In genomic region chr7:112165593-112165992, GRCm38 (mm10) we compare ENCODE assay signal across 19 mouse cellular contexts. TPM values are rescaled to one million over a fixed set of nuclear protein-coding genes. Genes with fewer than 3 reads are reported as not detected.
A peak's percentile ranks its signal among the peaks of the same experiment; 100 is the strongest.
DNase-seq lines count a peak whose midpoint lies in the region; ATAC-seq and TF ChIP-seq lines count a peak whose summit lies in the region.
"Had no signal": no experiment of that assay in that cellular context is flagged by ENCODE, and none has a peak within 500 bp of the region (broad histone marks: within the 10 kb centered on the region; RNA-seq: fewer than 3 reads in every experiment).

No protein-coding gene starts in this region.

- H3K36me3 ChIP-seq in limb, embryonic 15.5 days, result no peaks in the 10 kb centered on the region
- H3K36me3 ChIP-seq in limb, embryonic 10.5 days, result no peaks in the 10 kb centered on the region
- H3K36me3 ChIP-seq: embryonic facial prominence, embryonic 10.5 days; embryonic facial prominence, embryonic 12.5 days; forebrain, embryonic 15.5 days had no signal

- intact Hi-C loops in gastrocnemius, adult 2 months (cut with DNase I), result no loop called here

- DNase-seq in gastrocnemius, adult 2 months, result no peak
- DNase-seq in gastrocnemius, postnatal 10 days, result no peak
- no peak for DNase-seq in limb, embryonic 10.5 days (ENCODE audit: low spot score)
- peak; percentile 66 for DNase-seq in brain, adult 2 months (ENCODE audit: low read depth, low spot score)
- no peak for DNase-seq in liver
- DNase-seq: adrenal gland, adult 2 months; adrenal gland, postnatal 10 days; adrenal gland, postnatal 25 days; cerebellum, adult 11-12 months; cerebellum, adult 2 months; cerebellum, adult 9-10 months; cerebellum, postnatal 10 days; cerebellum, postnatal 25 days had no signal

- no peak overlapping the region for H3K4me2 ChIP-seq in limb, embryonic 15.5 days
- H3K4me2 ChIP-seq: embryonic facial prominence, embryonic 12.5 days; forebrain, embryonic 13.5 days; forebrain, embryonic 15.5 days had no signal

- TF ChIP-seq CTCF in gastrocnemius, adult 2 months (IDR thresholded peaks at IDR 0.05), result no peak

- H3K9ac ChIP-seq in limb, embryonic 15.5 days, result no peak overlapping the region
- H3K9ac ChIP-seq: embryonic facial prominence, embryonic 12.5 days; forebrain, embryonic 13.5 days; forebrain, embryonic 15.5 days had no signal

- no peaks in the 10 kb centered on the region for H3K9me3 ChIP-seq in limb, embryonic 15.5 days
- H3K9me3 ChIP-seq in limb, embryonic 10.5 days (replicated peaks), result no peaks in the 10 kb centered on the region
- H3K9me3 ChIP-seq: embryonic facial prominence, embryonic 10.5 days; embryonic facial prominence, embryonic 12.5 days; forebrain, embryonic 13.5 days; forebrain, embryonic 15.5 days had no signal

- H3K27me3 ChIP-seq in limb, embryonic 15.5 days, result no peaks in the 10 kb centered on the region
- H3K27me3 ChIP-seq in limb, embryonic 10.5 days (ENCODE audit: low read depth, poor library complexity, severe bottlenecking), result no peaks in the 10 kb centered on the region
- H3K27me3 ChIP-seq: embryonic facial prominence, embryonic 12.5 days; forebrain, embryonic 15.5 days had no signal

- 0 out of 2 replicates have a peak overlapping the region, but pooled peaks have one; percentile 72 for H3K27ac ChIP-seq in gastrocnemius, adult 2 months
- H3K27ac ChIP-seq in limb, embryonic 15.5 days, result peak overlapping the region; percentile 67
- H3K27ac ChIP-seq in limb, embryonic 10.5 days, result no peak overlapping the region
- H3K27ac ChIP-seq: embryonic facial prominence, embryonic 10.5 days; embryonic facial prominence, embryonic 12.5 days; forebrain, embryonic 13.5 days; forebrain, embryonic 15.5 days had no signal

- peaks cover 12% of the 10 kb centered on the region for H3K4me1 ChIP-seq in limb, embryonic 15.5 days
- peaks cover 7% of the 10 kb centered on the region for H3K4me1 ChIP-seq in limb, embryonic 10.5 days

- WGBS in limb, embryonic 15.5 days, result 68% methylated on average over 4 of the region's 4 CpGs
- WGBS in limb, embryonic 10.5 days, result 80% methylated on average over 4 of the region's 4 CpGs

- ATAC-seq in limb, embryonic 15.5 days (ENCODE audit: insufficient number of reproducible peaks, low FRiP score, low TSS enrichment, low read depth), result no peak
- ATAC-seq: forebrain, embryonic 13.5 days; forebrain, embryonic 15.5 days had no signal

- no peak overlapping the region for H3K4me3 ChIP-seq in gastrocnemius, adult 2 months
- no peak overlapping the region for H3K4me3 ChIP-seq in limb, embryonic 15.5 days
- no peak overlapping the region for H3K4me3 ChIP-seq in limb, embryonic 10.5 days
- H3K4me3 ChIP-seq: embryonic facial prominence, embryonic 10.5 days; embryonic facial prominence, embryonic 12.5 days; forebrain, embryonic 13.5 days; forebrain, embryonic 15.5 days had no signal

RNA-seq across cellular contexts. Expression of gene Dkk3, which starts 6.7 kb away (rescaled TPM):
- total RNA-seq in gastrocnemius, adult 2 months (2021), result 1 to 10 TPM; 2.1 to 2.4 TPM
- total RNA-seq in gastrocnemius, postnatal 10 days (2021), result 10 to 100 TPM; 10.9 to 13.7 TPM
- polyA plus RNA-seq in limb, embryonic 15.5 days (2015; fragmentation: Nextera tagmentation; extraction: Ambion mirVana), result 99.3 and 106 TPM in 2 replicates
- polyA plus RNA-seq in limb, embryonic 10.5 days (2016; fragmentation: Nextera tagmentation; extraction: Ambion mirVana), result 4.9 and 6.3 TPM in 2 replicates
- total RNA-seq: MEL had no signal
